Mouse (Mus musculus) kidney, postnatal 0 days (tissue): Measurements from ENCODE around the gene Rnf224. TPM values are rescaled to one million over a fixed set of nuclear protein-coding genes. Genes with fewer than 3 reads are reported as not detected.

Source experiments
- ATAC-seq: fragments of 200-750 bp; cut with Nextera tagmentation; replicated peaks from 2 replicates; pipeline ENCODE4 v1.8.0; 2017; ENCODE audit warnings: low read depth, moderate number of reproducible peaks, moderate TSS enrichment, moderate library complexity; ENCODE audit not compliant: low FRiP score
- DNase-seq: peaks from one replicate; pipeline ENCODE4 v3.0.0-alpha.2; 2016; ENCODE audit warnings: low spot score
- H3K27ac ChIP-seq: fragments of 300-500 bp; sonication (generic); 2 replicates; pipeline ENCODE4 v1.5.1; 2014; ENCODE audit warnings: mild to moderate bottlenecking
- H3K27me3 ChIP-seq: fragments of 300-500 bp; sonication (generic); 2 replicates; pipeline ENCODE4 v1.6.1; 2014; ENCODE audit warnings: low read length, mixed read lengths; ENCODE audit not compliant: insufficient read depth
- H3K36me3 ChIP-seq: fragments of 300-500 bp; sonication (generic); 2 replicates; pipeline ENCODE4 v1.6.1; 2014; ENCODE audit warnings: low read length, mixed read lengths; ENCODE audit not compliant: insufficient read depth
- H3K4me1 ChIP-seq: fragments of 300-500 bp; sonication (generic); replicated peaks from 2 replicates; pipeline ENCODE4 v1.6.1; 2014; ENCODE audit warnings: antibody characterized with exemption, low read length, mixed read lengths; ENCODE audit not compliant: insufficient read depth
- H3K4me2 ChIP-seq: fragments of 300-500 bp; sonication (generic); 2 replicates; pipeline ENCODE4 v1.6.1; 2014; ENCODE audit warnings: mild to moderate bottlenecking, low read length, moderate library complexity, mixed read lengths
- H3K4me3 ChIP-seq: fragments of 300-500 bp; sonication (generic); replicated peaks from 2 replicates; pipeline ENCODE4 v1.5.1; 2014; ENCODE audit warnings: low read depth, low read length
- H3K9ac ChIP-seq: fragments of 300-500 bp; sonication (generic); 2 replicates; pipeline ENCODE4 v1.6.1; 2014; ENCODE audit warnings: low read depth, low read length
- H3K9me3 ChIP-seq: fragments of 300-500 bp; sonication (generic); replicated peaks from 2 replicates; pipeline ENCODE4 v1.6.1; 2016; ENCODE audit warnings: low read length, inconsistent platforms, mixed read lengths
- CTCF ChIP-seq: IDR thresholded peaks from 2 replicates; pipeline ENCODE4 v1.5.1; 2016; ENCODE audit warnings: antibody characterized with exemption, low read depth, mild to moderate bottlenecking, moderate library complexity
- WGBS: fragments of 180-500 bp; shearing (Covaris S2); extraction: QIAGEN DNeasy Blood & Tissue Kit; methylation state at CpG from one replicate; pipeline ENCODE4 v1.1.7; 2014; 5-methylcytosine and 5-hydroxymethylcytosine counted together
- polyA plus RNA-seq: library from polyadenylated mRNA; unstranded; fragments of >200 nt; fragmentation: Nextera tagmentation; extraction: Ambion mirVana; gene quantifications from 2 replicates; pipeline ENCODE4 v1.2.1, GENCODE M21; 2015

Gene Rnf224
- polyA plus RNA-seq = 0.16 and 0.28 TPM in 2 replicates

GRCm38 (mm10) chr2:25236614-25237013 lies at the start of gene Rnf224:
Gene Rnf224, minus strand, starts transcription at chr2:25236787.
- 35% methylated on average over 8 of the region's 8 CpGs for WGBS
- TF ChIP-seq CTCF = no peak
- H3K27ac ChIP-seq = peak within 1 kb of the TSS; percentile 47; the same call in 1 of the 2 replicates

DNA sequence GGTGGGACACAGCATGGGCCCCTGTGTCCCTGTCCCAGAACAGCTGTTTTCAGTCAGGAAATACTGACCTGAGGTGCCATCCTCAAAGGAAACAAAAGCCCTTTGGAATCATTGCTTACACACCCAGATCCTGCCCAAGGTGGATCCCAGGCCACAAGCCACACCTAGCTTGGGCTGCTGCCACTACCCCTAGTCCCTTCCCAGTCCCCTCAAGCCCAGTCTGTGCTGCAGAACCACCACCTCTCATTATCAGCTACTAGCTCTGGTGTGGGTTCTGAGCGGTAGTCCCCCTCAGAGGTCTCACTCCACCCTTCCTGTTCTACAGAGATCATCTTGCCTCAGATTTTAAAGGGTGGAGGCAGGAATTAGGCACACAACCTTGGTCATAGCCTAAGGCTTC lies 49.7 kb upstream of the Rnf224 start:
- DNase-seq (no peak), ATAC-seq (no peak)
- 90% methylated on average over 1 of the region's 1 CpGs for WGBS
- Histone ChIP-seq H3K27me3 (peaks cover 34% of the 10 kb centered on the region), H3K4me2 (no peak overlapping the region), H3K27ac (peak overlapping the region; percentile 27), H3K9ac (no peak overlapping the region), H3K4me3 (no peak overlapping the region), H3K36me3 (peaks cover 42% of the 10 kb centered on the region), H3K9me3 (no peaks in the 10 kb centered on the region), H3K4me1 (peaks cover 12% of the 10 kb centered on the region; the same call in 1 of the 2 replicates)
- no peak for TF ChIP-seq CTCF

More at GRCm38 (mm10) chr2:25236614-25237013, at the start of gene Rnf224:
- H3K36me3 ChIP-seq = no peaks in the 10 kb centered on the region
- ATAC-seq (no peak), DNase-seq (peak; percentile 25)
- H3K9ac ChIP-seq = no peak within 1 kb of the TSS
- no peak within 1 kb of the TSS for H3K4me3 ChIP-seq
- no peaks in the 10 kb centered on the region for H3K9me3 ChIP-seq
- H3K27me3 ChIP-seq = no peaks in the 10 kb centered on the region
- peaks cover 13% of the 10 kb centered on the region for H3K4me1 ChIP-seq
- H3K4me2 ChIP-seq = no peak within 1 kb of the TSS

DNA sequence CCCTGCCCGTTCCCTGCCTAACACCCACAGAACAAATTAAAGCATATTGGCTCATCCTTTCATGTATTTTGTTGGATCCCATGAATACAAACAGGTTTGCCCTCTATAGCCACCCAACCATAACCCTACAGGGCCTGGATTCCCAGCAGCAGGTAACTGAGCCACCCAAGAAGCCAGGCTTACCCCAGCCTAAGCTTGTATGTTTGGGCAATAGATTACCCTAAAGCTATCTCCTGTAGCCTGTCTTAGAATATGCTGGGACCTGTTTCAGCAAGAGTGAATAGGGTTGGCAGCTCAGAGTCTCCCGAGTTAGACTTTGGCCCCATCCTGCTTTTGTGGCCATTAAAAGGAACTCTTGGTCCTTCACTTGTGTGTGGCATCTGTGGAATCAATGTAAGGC lies 49.0 kb upstream of the Rnf224 start:
- H3K4me1 ChIP-seq = peaks cover 8% of the 10 kb centered on the region; the same call in 1 of the 2 replicates
- H3K4me2 ChIP-seq = no peak overlapping the region
- WGBS = 85% methylated on average over 2 of the region's 2 CpGs
- ATAC-seq = no peak
- H3K9me3 ChIP-seq = no peaks in the 10 kb centered on the region
- H3K27ac ChIP-seq = no peak overlapping the region; the same call in 1 of the 2 replicates
- H3K36me3 ChIP-seq = peaks cover 48% of the 10 kb centered on the region
- no peak overlapping the region for H3K4me3 ChIP-seq
- no peak for TF ChIP-seq CTCF
- DNase-seq = no peak
- H3K9ac ChIP-seq = no peak overlapping the region
- H3K27me3 ChIP-seq = peaks cover 26% of the 10 kb centered on the region

DNA sequence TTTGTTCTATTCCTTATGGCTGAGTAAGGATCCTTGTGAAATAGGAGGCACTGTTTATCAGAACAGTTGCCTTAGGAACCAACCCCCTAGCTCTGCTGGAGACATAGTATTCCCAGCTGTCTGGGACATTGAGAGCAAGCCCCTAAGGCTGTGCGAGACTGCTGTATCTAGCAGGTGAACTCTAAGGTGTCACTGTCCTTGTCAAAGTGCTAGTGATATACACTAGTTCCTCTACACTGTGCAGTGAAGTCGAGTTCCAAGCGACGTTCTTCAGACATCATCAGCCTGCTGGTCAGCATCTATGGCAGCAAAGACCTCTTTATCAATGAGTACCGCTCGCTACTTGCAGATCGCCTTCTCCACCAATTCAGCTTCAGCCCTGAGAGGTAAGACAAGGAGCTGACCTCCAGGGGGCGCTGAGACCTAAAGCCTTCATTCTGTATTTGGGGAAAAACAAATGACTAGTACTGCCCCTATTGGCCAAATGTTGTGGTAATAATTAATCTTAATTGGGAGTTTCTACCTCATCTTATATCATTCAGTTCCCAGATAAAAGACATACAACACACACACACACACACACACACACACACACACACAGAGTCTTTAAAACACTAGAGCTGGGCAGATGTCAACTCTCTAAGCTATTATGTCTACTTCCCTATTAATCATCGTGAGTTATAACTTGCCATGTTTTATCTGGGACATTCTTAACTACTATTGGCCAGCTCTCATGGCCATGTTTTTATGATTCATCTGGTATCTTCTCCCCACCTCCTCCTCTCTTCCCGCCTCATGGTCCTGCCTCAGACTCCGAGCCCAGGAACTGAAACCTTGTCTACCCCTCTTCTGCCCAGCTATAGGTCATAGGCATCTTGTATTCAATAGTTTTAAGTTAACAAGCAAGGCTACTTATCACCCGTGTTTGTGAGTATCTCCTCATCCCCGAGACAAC lies 42.6 kb upstream of the Rnf224 start:
- Histone ChIP-seq H3K9me3 (no peaks in the 10 kb centered on the region), H3K27ac (no peak overlapping the region), H3K36me3 (peaks cover 80% of the 10 kb centered on the region), H3K4me3 (no peak overlapping the region), H3K4me2 (no peak overlapping the region), H3K9ac (no peak overlapping the region), H3K4me1 (no peaks in the 10 kb centered on the region), H3K27me3 (no peaks in the 10 kb centered on the region)
- peak; percentile 89 for DNase-seq
- ATAC-seq = no peak; the same call in 1 of the 2 replicates
- TF ChIP-seq CTCF = peak; percentile 95
- 62% methylated on average over 13 of the region's 13 CpGs for WGBS

DNA sequence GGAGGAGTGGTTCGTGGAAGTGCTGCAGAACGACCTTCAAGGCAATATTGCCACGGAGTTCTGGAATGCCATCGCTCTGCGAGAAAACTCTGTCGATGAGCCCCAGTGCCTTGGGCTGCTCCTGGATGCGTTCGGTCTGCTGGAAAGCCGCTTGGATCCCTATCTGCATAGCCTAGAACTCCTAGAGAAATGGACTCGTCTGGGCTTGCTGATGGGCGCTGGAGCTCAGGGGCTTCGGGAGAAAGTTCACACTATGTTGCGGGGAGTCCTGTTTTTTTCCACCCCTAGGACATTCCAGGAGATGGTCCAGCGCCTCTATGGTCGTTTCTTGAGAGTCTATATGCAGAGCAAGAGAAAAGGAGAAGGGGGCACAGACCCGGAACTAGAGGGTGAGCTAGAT lies 36.4 kb upstream of the Rnf224 start:
- TF ChIP-seq CTCF = no peak
- Histone ChIP-seq H3K36me3 (peaks cover 59% of the 10 kb centered on the region), H3K4me3 (peak overlapping the region; percentile 59), H3K9ac (peak overlapping the region; percentile 70), H3K4me1 (peaks cover 19% of the 10 kb centered on the region), H3K9me3 (no peaks in the 10 kb centered on the region), H3K27me3 (no peaks in the 10 kb centered on the region), H3K4me2 (peak overlapping the region; percentile 73), H3K27ac (0 out of 2 replicates have a peak overlapping the region, but pooled peaks have one; percentile 51)
- 27% methylated on average over 16 of the region's 16 CpGs for WGBS
- DNase-seq (no peak), ATAC-seq (no peak)

DNA sequence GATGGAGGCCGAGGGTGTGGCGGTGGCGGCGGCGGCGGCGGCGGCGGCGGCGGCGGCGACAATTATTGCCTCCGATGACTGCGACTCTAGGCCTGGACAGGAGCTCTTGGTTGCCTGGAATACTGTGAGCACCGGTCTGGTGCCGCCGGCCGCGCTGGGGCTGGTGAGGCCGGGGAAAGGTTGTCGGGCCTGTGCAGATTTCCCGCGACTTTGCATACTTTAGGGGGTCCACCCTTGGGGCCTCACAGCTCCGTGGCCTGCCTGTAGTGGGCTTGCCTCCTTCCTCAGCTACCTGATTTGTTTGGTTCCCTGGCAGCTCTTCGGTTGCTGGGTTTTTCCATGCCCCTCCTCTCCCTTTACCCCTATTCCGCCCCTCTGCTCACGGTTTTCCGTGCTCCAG lies 35.9 kb upstream of the Rnf224 start:
- Histone ChIP-seq H3K27me3 (no peaks in the 10 kb centered on the region), H3K36me3 (peaks cover 54% of the 10 kb centered on the region), H3K4me2 (peak overlapping the region; percentile 73), H3K4me3 (peak overlapping the region; percentile 59), H3K4me1 (peaks cover 19% of the 10 kb centered on the region), H3K9me3 (no peaks in the 10 kb centered on the region), H3K27ac (peak overlapping the region; percentile 51), H3K9ac (peak overlapping the region; percentile 70)
- WGBS = under 1% methylated on average over 29 of the region's 29 CpGs
- no peak for TF ChIP-seq CTCF
- no peak for DNase-seq
- ATAC-seq = peak; percentile 63
